Mouse (Mus musculus): ENCODE measurements around the gene Usp7.

DNA sequence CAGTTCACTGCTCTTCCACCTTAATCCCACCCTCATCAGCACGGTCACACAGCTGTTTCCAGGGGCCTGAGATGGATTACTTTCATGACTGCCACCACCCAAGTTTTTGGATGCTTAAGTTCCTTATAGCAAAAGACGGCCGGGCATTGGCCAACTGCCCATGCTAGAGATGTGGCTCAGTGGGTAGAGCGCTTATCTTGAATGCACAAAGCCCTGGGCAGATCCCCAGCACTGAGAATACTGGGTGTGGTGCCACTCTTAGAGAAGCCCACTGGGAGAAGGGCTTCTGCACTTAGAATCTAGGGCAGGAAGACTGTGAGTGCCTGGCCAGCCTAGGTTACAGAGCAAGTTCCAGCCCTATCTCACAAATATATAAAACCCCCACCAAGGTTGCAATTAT lies 113.4 kb downstream of the Usp7 start:
- TF ChIP-seq CTCF (IDR thresholded peaks at IDR 0.05; ENCODE audit: low read depth) (no peak), EP300 (IDR thresholded peaks at IDR 0.05; ENCODE audit: low read depth) (peak; percentile 75)

All from liver, postnatal 0 days (tissue).